Mouse (Mus musculus): Measurements from ENCODE around the gene Olfr1153.

Olfr1153 gene

GRCm38 (mm10) chr2:87894662-87895061 is at the start of gene Olfr1153:
Gene Olfr1153, plus strand, starts transcription at chr2:87894962.
- no peak for DNase-seq (ENCODE audit: low spot score in 2 of 2)

DNA sequence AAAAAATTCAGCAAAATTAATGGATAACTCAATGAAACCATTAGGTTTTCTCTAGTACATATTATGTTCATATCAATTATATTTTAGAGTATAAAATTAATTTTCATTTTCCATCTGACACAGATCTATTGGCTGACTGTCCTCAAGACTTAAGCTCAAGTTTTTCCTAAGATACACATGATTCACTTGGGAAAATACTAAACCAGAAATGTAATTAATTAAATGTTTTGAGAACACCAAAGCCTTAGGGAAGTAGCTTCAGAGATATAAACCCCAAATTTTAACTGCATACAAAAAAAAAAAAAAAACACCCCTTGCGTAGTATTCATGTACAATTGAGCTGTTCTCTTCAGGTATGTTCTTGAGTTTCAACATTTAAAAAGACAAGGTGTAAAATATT is 39.2 kb upstream of the Olfr1153 start, which contains the start of gene Olfr1151:
Gene Olfr1151, plus strand, starts transcription at position 301 of the 400 bp plus-strand sequence.
- DNase-seq (ENCODE audit: low spot score in 2 of 2) = no peak

GRCm38 (mm10) chr2:87866192-87866591 is 28.6 kb upstream of the Olfr1153 start, which contains the start of gene Olfr1152:
Gene Olfr1152, plus strand, starts transcription at chr2:87866492.
- no peak for DNase-seq (ENCODE audit: low spot score in 2 of 2)

DNA sequence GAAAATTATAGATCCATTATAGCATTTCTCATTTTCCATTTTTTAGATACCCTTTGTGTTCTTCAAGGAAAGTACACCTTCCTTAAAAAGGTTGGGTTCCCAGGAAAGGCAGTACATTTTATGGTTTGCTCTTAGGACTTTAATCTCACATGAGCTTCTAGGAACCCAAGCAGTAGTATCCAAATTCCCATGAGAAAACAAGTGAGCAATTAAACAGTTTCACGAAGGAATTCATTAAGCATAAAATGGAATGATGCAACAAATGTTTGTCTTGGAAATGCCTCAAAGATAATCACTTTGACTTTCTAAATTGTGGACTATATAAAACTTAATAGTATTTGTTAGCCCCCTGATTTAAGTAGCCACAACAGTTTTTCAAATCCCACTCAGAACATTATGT is 10.3 kb downstream of the Olfr1153 start, which contains the start of gene Olfr1154:
Gene Olfr1154, minus strand, starts transcription at position 101 of the 400 bp plus-strand sequence.
- DNase-seq (ENCODE audit: low spot score in 2 of 2) = no peak

GRCm38 (mm10) chr2:87945037-87945436 is 50.3 kb downstream of the Olfr1153 start, which contains the start of gene Olfr1155:
Gene Olfr1155, minus strand, starts transcription at chr2:87945137.
- DNase-seq (ENCODE audit: low spot score in 2 of 2) = no peak
